Mouse (Mus musculus): ENCODE data around the gene Gm45618.

Gene Gm45618

DNA sequence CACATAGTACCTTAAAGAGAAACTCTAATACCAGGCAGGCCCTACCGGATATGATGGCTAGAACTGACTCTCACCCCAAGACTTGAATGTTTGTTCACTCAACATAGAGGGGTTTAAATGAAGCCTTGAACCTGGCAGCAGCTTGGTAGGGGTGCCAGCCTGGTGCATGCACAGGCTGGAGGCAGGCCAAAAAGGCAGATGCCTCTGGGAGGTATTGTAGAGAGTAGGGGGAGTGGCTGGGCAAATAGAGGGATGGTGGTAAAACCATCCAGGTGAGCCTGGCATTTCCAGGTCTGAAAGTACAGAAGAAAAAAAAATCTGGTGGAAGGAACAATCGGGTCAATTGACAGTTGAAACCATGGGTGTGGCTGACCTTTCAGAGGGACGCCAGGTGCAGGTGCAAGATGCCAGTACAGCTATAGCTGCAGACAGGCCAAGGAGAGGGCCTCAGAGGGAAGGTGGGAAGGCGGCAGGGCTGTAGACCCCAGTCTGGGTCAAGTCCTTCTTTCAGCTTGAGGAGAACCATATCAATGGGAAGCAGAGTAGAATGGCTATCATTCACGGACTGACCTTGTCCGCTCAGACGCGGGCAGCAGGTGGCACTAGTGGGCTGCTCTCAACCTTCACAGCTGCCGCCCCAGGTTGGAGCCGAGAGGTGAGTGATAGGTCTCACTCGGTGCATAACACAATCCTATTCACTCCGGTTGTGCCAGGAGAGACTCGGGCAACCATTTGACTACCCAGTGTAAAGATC lies 49.9 kb downstream of the Gm45618 start:
- in situ Hi-C loops (cut with MboI, MseI): no loop called here

Measured in T-helper 2 cell (primary cell).